Mouse (Mus musculus) heart, postnatal 0 days (tissue): ENCODE measurements at regions not wholly inside any gene's neighbourhood (a gene's known extent, or its start where the extent isn't known, plus 50 kb on each side); places are given as distances from the start of the nearest gene placed in this dataset.

Experiments
- ATAC-seq: fragments of 200-750 bp; cut with Nextera tagmentation; 2 replicates; pipeline ENCODE4 v1.8.0; 2017; ENCODE audit warnings: low read depth, moderate number of reproducible peaks, moderate library complexity; ENCODE audit not compliant: insufficient read depth
- DNase-seq: peaks from one replicate; pipeline ENCODE4 v3.0.0-alpha.2; 2016; ENCODE audit warnings: low spot score
- H3K27ac ChIP-seq: fragments of 300-500 bp; sonication (generic); 2 replicates; pipeline ENCODE4 v1.5.1; 2014; ENCODE audit warnings: low read depth, mild to moderate bottlenecking
- H3K27me3 ChIP-seq: fragments of 300-500 bp; sonication (generic); 2 replicates; pipeline ENCODE4 v1.6.1; 2014; ENCODE audit warnings: low read length, mixed read lengths; ENCODE audit not compliant: control insufficient read depth, insufficient read depth
- H3K36me3 ChIP-seq: fragments of 300-500 bp; sonication (generic); replicated peaks from 2 replicates; pipeline ENCODE4 v1.6.1; 2014; ENCODE audit warnings: low read length, mixed read lengths; ENCODE audit not compliant: control insufficient read depth, insufficient read depth
- H3K4me1 ChIP-seq: fragments of 300-500 bp; sonication (generic); 2 replicates; pipeline ENCODE4 v1.6.1; 2014; ENCODE audit warnings: antibody characterized with exemption; ENCODE audit not compliant: control insufficient read depth, insufficient read depth
- H3K4me2 ChIP-seq: fragments of 300-500 bp; sonication (generic); 2 replicates; pipeline ENCODE4 v1.6.1; 2014; ENCODE audit warnings: low read depth, mild to moderate bottlenecking, low read length, moderate library complexity
- H3K4me3 ChIP-seq: fragments of 300-500 bp; sonication (generic); 2 replicates; pipeline ENCODE4 v1.5.1; 2014; ENCODE audit warnings: low read depth, low read length
- H3K9ac ChIP-seq: fragments of 300-500 bp; sonication (generic); replicated peaks from 2 replicates; pipeline ENCODE4 v1.6.1; 2014; ENCODE audit warnings: low read depth, low read length, mixed read lengths
- H3K9me3 ChIP-seq: fragments of 300-500 bp; sonication (generic); replicated peaks from 2 replicates; pipeline ENCODE4 v1.6.1; 2016; ENCODE audit warnings: low read length; ENCODE audit not compliant: control insufficient read depth
- CTCF ChIP-seq: IDR thresholded peaks from 2 replicates; pipeline ENCODE4 v1.5.1; 2016; ENCODE audit warnings: antibody characterized with exemption, control low read depth, low read depth
- EP300 ChIP-seq: IDR thresholded peaks from 2 replicates; pipeline ENCODE4 v1.6.1; 2016; ENCODE audit warnings: antibody characterized with exemption, low read depth
- WGBS: fragments of 180-500 bp; shearing (Covaris S2); extraction: QIAGEN DNeasy Blood & Tissue Kit; methylation state at CpG from one replicate; pipeline ENCODE4 v1.1.7; 2014; 5-methylcytosine and 5-hydroxymethylcytosine counted together

DNA sequence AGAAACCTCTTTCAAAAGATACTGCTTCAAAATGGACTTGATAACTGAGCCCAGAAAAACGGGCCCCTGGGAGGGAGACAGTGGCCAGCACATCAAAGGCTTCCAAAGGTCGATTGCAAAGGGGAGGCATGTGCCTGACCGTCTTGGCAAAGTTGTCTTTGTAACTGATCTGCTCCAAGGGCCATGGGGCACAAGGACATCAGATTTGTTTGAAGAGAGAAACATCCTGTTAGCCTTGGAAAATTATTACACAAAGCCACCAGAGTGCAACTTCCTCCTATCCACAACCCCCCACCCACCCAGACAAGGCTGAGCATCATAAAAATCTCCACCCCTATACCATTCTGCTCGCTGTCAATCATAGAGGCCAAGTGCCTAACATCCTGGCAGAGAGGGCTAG is 284.7 kb upstream of the Id2 start:
- Histone ChIP-seq H3K4me2 (no peak overlapping the region), H3K27me3 (no peaks in the 10 kb centered on the region), H3K36me3 (no peaks in the 10 kb centered on the region), H3K9ac (no peak overlapping the region), H3K27ac (no peak overlapping the region), H3K9me3 (no peaks in the 10 kb centered on the region), H3K4me3 (no peak overlapping the region), H3K4me1 (no peaks in the 10 kb centered on the region)
- WGBS, result 43% methylated on average over 4 of the region's 4 CpGs
- ATAC-seq (no peak), DNase-seq (no peak)
- TF ChIP-seq CTCF (no peak), EP300 (no peak)

- TF ChIP-seq EP300 (no peak), CTCF (no peak)
- Histone ChIP-seq H3K27ac (no peak overlapping the region), H3K27me3 (no peaks in the 10 kb centered on the region), H3K4me1 (no peaks in the 10 kb centered on the region), H3K36me3 (no peaks in the 10 kb centered on the region), H3K9me3 (no peaks in the 10 kb centered on the region), H3K9ac (no peak overlapping the region), H3K4me3 (no peak overlapping the region), H3K4me2 (no peak overlapping the region)
- WGBS, result 91% methylated on average over 3 of the region's 3 CpGs
- ATAC-seq (no peak), DNase-seq (no peak)
Measured at GRCm38 (mm10) chr12:25379996-25380395, 283.1 kb upstream of the Id2 start.

- ATAC-seq (no peak), DNase-seq (no peak)
- H3K9me3 ChIP-seq, result no peaks in the 10 kb centered on the region
- no peak overlapping the region for H3K4me2 ChIP-seq
- WGBS, result 82% methylated on average over 9 of the region's 9 CpGs
- no peak overlapping the region for H3K4me3 ChIP-seq
- H3K9ac ChIP-seq, result no peak overlapping the region
- no peak overlapping the region for H3K27ac ChIP-seq
- H3K36me3 ChIP-seq, result no peaks in the 10 kb centered on the region
- H3K4me1 ChIP-seq, result no peaks in the 10 kb centered on the region
- TF ChIP-seq CTCF (no peak), EP300 (no peak)
- no peaks in the 10 kb centered on the region for H3K27me3 ChIP-seq
Measured at GRCm38 (mm10) chr12:25379016-25379415, 282.1 kb upstream of the Id2 start.

DNA sequence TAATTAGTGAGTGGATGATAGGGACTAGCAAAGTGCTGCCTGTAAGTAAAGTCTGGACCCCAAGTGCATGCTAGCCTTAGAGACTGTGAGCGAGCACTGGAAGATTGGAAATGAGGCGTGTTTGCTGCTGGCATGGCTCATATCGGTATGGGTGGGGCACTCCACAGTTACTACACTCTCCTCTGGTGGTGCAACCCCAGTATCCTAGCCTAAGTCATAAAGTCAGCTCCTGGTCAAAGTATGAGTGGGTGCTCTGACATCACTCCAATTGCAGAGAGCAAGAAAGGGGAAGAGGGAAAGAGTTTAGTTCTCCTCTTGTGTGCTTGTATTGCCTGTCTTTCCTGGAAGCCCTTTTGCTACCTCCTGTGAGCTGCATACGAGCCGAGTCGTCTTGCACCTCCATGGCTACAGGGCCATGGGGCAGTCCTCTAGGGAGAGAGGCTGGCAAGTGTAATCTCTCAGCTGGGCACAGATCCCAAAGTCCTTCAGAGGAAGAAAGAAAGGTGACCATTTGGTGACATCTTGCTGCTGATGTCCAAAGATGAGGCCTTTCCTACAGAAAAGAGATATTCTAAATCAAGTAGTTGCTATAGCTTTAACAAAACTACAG is 281.2 kb upstream of the Id2 start:
- TF ChIP-seq EP300 (no peak), CTCF (no peak)
- DNase-seq (no peak), ATAC-seq (no peak)
- no peaks in the 10 kb centered on the region for H3K4me1 ChIP-seq
- no peak overlapping the region for H3K4me3 ChIP-seq
- no peaks in the 10 kb centered on the region for H3K36me3 ChIP-seq
- no peaks in the 10 kb centered on the region for H3K9me3 ChIP-seq
- H3K27me3 ChIP-seq, result no peaks in the 10 kb centered on the region
- 62% methylated on average over 6 of the region's 6 CpGs for WGBS
- H3K4me2 ChIP-seq, result no peak overlapping the region
- H3K27ac ChIP-seq, result no peak overlapping the region
- H3K9ac ChIP-seq, result no peak overlapping the region

DNA sequence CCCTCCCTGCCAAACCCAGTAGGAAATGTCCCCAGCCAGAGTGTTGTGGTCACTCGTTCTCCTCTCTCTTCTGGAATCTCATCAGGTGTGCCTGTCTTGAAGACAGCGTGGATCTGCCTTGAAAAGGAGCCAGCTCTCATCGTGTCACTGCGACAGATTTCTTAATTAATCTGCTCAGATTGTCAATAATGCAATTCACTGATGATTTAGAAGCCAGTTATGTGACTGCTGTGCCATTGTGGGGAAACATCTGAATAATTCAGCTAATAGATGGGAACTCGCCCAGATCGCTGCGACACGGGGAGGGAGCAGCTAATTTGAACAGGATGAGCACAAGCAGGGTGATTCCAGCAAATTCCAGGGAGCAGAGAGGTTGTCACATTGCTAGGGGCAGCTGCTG is 279.5 kb upstream of the Id2 start:
- no peak overlapping the region for H3K4me2 ChIP-seq
- TF ChIP-seq CTCF, result no peak
- no peak for TF ChIP-seq EP300
- H3K27me3 ChIP-seq, result no peaks in the 10 kb centered on the region
- H3K4me1 ChIP-seq, result no peaks in the 10 kb centered on the region
- DNase-seq (no peak), ATAC-seq (no peak)
- no peaks in the 10 kb centered on the region for H3K36me3 ChIP-seq
- no peak overlapping the region for H3K27ac ChIP-seq
- no peaks in the 10 kb centered on the region for H3K9me3 ChIP-seq
- no peak overlapping the region for H3K4me3 ChIP-seq
- 71% methylated on average over 8 of the region's 8 CpGs for WGBS
- no peak overlapping the region for H3K9ac ChIP-seq

GRCm38 (mm10) chr12:25367541-25367940 is 270.6 kb upstream of the Id2 start:
- no peaks in the 10 kb centered on the region for H3K27me3 ChIP-seq
- DNase-seq (no peak), ATAC-seq (no peak)
- no peak overlapping the region for H3K9ac ChIP-seq
- no peak overlapping the region for H3K27ac ChIP-seq
- WGBS, result 96% methylated on average over 1 of the region's 1 CpGs
- H3K4me1 ChIP-seq, result no peaks in the 10 kb centered on the region
- H3K9me3 ChIP-seq, result no peaks in the 10 kb centered on the region
- no peaks in the 10 kb centered on the region for H3K36me3 ChIP-seq
- TF ChIP-seq EP300 (no peak), CTCF (no peak)
- no peak overlapping the region for H3K4me2 ChIP-seq
- no peak overlapping the region for H3K4me3 ChIP-seq
